Mouse (Mus musculus) gastrocnemius, adult 8-10 months (tissue): ENCODE data around the gene Gbx1. TPM values are rescaled to one million over a fixed set of nuclear protein-coding genes. Genes with fewer than 3 reads are reported as not detected.

Experiments
- DNase-seq, 2 experiments: peaks; one replicate each; pipeline ENCODE4 v3.0.0; 2022; ENCODE audit warnings: low spot score in 2 of 2
- total RNA-seq, 4 experiments: library from RNA; stranded (reverse); gene quantifications; 2 replicates each; pipeline ENCODE4 v1.2.4; 2022

Gbx1 gene
- total RNA-seq, 4 experiments from 2014 or later: not detected

DNA sequence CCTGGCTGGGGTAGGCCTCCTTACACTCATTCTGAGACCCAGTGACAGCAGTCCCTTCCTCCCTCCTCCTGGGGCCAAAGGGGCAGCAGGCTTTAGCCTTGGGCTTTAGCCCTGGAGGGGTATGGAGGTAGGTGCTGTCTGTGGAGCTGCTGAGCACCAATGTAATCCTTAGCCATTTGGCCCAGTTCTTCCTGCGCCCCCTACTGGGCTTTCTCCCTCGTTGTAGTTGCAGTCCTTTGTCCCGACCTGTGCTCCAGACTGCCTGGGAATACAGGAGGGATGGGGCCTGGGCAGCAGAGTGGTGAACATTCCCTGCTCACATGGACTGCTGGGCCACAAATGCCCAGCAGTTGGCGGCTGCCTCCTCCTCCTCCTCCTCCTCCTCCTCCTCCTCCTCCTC, 45.4 kb downstream of the Gbx1 start:
- DNase-seq: no peak

GRCm38 (mm10) chr5:24477909-24478308, 49.1 kb downstream of the Gbx1 start:
- no peak for DNase-seq

- no peak for DNase-seq
Observed at GRCm38 (mm10) chr5:24475476-24476241, 51.3 kb downstream of the Gbx1 start.

GRCm38 (mm10) chr5:24474723-24475261, 52.2 kb downstream of the Gbx1 start:
- peak in 1 of 2 experiments; percentile 19 for DNase-seq

DNA sequence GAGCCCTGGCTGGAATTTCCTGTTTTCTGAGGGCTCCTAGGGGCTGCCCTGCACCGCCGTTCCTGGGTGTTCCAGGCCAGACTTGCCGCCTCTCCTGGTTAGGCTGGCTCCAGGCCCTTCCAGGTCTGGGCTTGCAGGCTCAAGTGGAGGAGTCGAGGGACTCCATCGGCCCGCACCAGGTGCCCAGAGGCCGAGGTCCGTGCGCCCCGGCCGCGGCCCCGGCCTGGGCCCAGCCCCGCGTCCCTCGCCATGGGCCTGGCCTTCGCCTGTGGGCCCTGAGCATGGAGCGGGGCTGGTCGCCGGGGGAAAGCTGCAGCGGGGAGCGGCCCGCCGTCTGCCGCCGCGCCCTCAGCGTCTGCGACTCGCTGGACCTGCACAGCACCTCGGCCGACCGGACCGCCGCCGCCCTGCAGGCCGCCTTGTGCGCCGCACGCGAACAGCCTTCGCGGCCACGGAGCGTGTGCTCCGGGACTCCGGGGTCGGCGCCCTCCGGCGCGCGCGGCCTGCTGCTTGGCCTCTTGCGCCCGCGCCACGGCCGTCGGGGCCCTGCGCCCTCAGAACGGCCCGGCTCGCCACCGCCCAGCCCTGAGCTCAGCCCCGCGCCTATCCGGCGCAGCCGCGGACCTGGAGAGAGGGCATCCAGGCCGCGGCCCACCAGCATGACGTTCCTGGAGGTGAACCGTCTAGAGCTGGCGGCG, 52.8 kb downstream of the Gbx1 start:
- no peak for DNase-seq

- no peak for DNase-seq
Observed at GRCm38 (mm10) chr5:24472884-24473619, 54.0 kb downstream of the Gbx1 start.

DNA sequence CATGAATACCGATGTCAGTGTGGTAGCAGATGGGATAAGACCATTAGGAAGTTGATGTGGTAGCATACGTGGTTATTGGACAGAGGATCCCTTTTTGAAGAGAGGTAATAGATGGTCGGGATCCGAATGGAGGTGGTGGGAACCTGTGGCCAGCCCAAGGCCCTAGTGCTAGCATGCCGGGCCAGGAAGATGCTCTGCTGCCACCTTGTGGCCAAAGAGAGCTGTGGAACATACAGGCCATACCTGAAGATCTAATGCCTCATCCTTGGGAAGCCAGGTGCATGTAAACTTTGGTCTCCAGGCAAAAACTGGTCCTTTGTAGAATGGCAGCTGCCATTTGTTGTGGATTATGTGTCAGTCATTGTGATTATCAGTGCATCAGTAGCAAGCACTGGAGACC, 56.4 kb downstream of the Gbx1 start:
- peak; percentile 48 to 63 for DNase-seq

- no peak for DNase-seq
Observed at GRCm38 (mm10) chr5:24466762-24467161, 60.2 kb downstream of the Gbx1 start.

- DNase-seq: no peak
Observed at GRCm38 (mm10) chr5:24455613-24456012, 71.4 kb downstream of the Gbx1 start.

DNA sequence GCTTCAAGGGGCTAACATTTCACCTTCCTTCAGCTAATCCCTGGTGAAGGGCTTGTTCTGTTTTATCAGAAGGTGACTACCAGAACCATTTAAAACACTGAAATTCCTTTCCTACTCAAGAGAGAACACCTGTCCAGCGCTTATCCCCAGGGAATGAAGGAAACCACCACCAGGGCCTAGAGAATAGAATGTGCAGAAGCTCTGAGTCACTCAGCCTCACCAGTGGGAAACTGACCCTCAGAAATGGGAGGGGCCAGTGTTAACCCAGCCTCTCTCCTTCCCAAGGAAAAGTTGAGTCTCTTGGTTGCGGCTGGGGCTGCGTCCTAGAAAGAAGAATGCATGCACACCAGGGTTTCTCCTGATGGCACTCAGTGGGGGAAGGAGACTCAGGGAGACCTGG, 71.9 kb downstream of the Gbx1 start:
- no peak for DNase-seq

- DNase-seq: no peak
Observed at GRCm38 (mm10) chr5:24453985-24454303, 73.1 kb downstream of the Gbx1 start.

DNA sequence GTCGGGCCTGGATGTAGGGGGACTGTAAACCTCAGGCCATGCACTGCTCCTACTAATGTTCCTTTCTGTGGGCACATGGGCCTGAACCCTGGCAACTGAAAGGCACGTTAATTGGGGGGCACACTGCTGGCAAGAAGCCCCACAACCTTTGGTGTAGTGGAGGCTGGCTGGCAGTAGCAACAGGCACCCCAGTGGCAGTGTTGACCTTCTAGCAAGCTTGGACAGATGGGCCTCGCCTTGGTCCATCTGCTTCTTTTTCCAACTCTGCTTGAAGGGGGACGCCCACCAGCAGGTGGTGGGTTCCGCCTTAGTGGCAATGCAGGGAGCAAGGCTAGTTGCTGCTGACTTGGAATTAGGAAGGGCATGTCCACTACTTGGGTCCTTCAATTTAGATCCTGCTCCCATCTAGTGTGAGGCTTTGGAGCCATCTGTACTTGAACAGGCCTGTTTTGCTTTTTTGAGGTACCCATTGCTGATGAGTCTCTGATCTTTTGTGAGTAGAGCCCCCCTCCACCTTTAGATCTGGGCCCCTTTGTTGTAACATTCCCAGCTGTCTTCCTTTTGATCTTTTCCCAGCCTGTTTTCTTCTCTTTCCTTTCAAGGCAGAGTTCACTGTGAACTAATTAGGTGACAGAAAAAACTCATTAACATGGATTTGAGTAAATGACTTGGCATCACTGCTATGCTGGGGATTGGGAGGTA, 73.6 kb downstream of the Gbx1 start:
- no peak for DNase-seq

Other genes with a start within 250 kb of the Gbx1 start
- 1 to 10 TPM in 2 of 4 experiments, under 1 TPM in 2; 0.54 to 1.8 (median 1.2) TPM for gene Kcnh2, start 175.6 kb downstream of the Gbx1 start, total RNA-seq
- 1 to 10 TPM; 3.2 to 5.8 (median 4.0) TPM for gene Nos3, start 162.4 kb downstream of the Gbx1 start, total RNA-seq
- gene Atg9b, start 135.1 kb downstream of the Gbx1 start, total RNA-seq: under 1 TPM in 1 of 4 experiments, not detected in 3; 0.22 TPM
- gene Abcb8, start 133.5 kb downstream of the Gbx1 start, total RNA-seq: 10 to 100 TPM; 34.7 to 40.0 (median 38.8) TPM
- gene Asic3, start 113.8 kb downstream of the Gbx1 start, total RNA-seq: under 1 TPM in 1 of 4 experiments, not detected in 3; 0.34 TPM
- 10 to 100 TPM in 3 of 4 experiments, 1 to 10 TPM in 1; 9.3 to 12.6 (median 10.7) TPM for gene Cdk5, start 103.7 kb downstream of the Gbx1 start, total RNA-seq
- gene Slc4a2, start 103.4 kb downstream of the Gbx1 start, total RNA-seq: 10 to 100 TPM; 10.7 to 14.5 (median 12.6) TPM
- 100 to 1,000 TPM; 188 to 243 (median 221) TPM for gene Fastk, start 81.9 kb downstream of the Gbx1 start, total RNA-seq
- 10 to 100 TPM; 18.4 to 19.9 (median 19.3) TPM for gene Tmub1, start 79.3 kb downstream of the Gbx1 start, total RNA-seq
- 10 to 100 TPM; 79.7 to 89.0 (median 83.6) TPM for gene Agap3, start 75.0 kb downstream of the Gbx1 start, total RNA-seq
- 100 to 1,000 TPM; 101 to 130 (median 119) TPM for gene Asb10, start 13.8 kb upstream of the Gbx1 start, total RNA-seq
- gene 4931409K22Rik, start 29.6 kb upstream of the Gbx1 start, total RNA-seq: not detected
- gene Abcf2, start 50.3 kb upstream of the Gbx1 start, total RNA-seq: 100 to 1,000 TPM; 114 to 132 (median 122) TPM
- 10 to 100 TPM in 3 of 4 experiments, 1 to 10 TPM in 1; 8.5 to 14.5 (median 12.4) TPM for gene Chpf2, start 59.5 kb upstream of the Gbx1 start, total RNA-seq
- 100 to 1,000 TPM; 207 to 267 (median 221) TPM for gene Smarcd3, start 97.2 kb upstream of the Gbx1 start, total RNA-seq
- gene Nub1, start 158.3 kb upstream of the Gbx1 start, total RNA-seq: 10 to 100 TPM; 30.6 to 36.8 (median 34.1) TPM
- under 1 TPM in 1 of 4 experiments, not detected in 3; 0.18 TPM for gene Wdr86, start 203.5 kb upstream of the Gbx1 start, total RNA-seq
- not detected for gene Crygn, start 230.8 kb upstream of the Gbx1 start, total RNA-seq